Mouse (Mus musculus) WW6 (cell line): ENCODE results near the gene Trim8.

ENCODE experiments used
- DNase-seq: peaks from one replicate; pipeline ENCODE4 v3.0.0-alpha.2; 2013; ENCODE audit warnings: low read depth, low spot score

The Trim8 gene

GRCm38 (mm10) chr19:46501401-46502068 lies at the start of gene Trim8:
Gene Trim8, plus strand, starts transcription at chr19:46501702.
- DNase-seq = no peak

- no peak for DNase-seq
Observed at GRCm38 (mm10) chr19:46452052-46452827, 49.3 kb upstream of the Trim8 start.

- no peak for DNase-seq
Observed at GRCm38 (mm10) chr19:46452916-46453315, 48.6 kb upstream of the Trim8 start.

GRCm38 (mm10) chr19:46454126-46454880 lies 47.2 kb upstream of the Trim8 start:
- DNase-seq = no peak

- no peak for DNase-seq
Observed at GRCm38 (mm10) chr19:46455032-46455431, 46.5 kb upstream of the Trim8 start.

GRCm38 (mm10) chr19:46455556-46455955 lies 45.9 kb upstream of the Trim8 start:
- no peak for DNase-seq

- DNase-seq = no peak
Observed at GRCm38 (mm10) chr19:46456018-46456735, 45.3 kb upstream of the Trim8 start.

GRCm38 (mm10) chr19:46457798-46458197 lies 43.7 kb upstream of the Trim8 start:
- DNase-seq = no peak

GRCm38 (mm10) chr19:46459256-46459655 lies 42.2 kb upstream of the Trim8 start:
- no peak for DNase-seq

- no peak for DNase-seq
Observed at GRCm38 (mm10) chr19:46459889-46460288, 41.6 kb upstream of the Trim8 start.

- no peak for DNase-seq
Observed at GRCm38 (mm10) chr19:46462574-46462973, 38.9 kb upstream of the Trim8 start.

- no peak for DNase-seq
Observed at GRCm38 (mm10) chr19:46463446-46463845, 38.1 kb upstream of the Trim8 start.

- DNase-seq = no peak
Observed at GRCm38 (mm10) chr19:46466160-46466559, 35.3 kb upstream of the Trim8 start.

- DNase-seq = no peak
Observed at GRCm38 (mm10) chr19:46467051-46467503, 34.4 kb upstream of the Trim8 start.

- DNase-seq = no peak
Observed at GRCm38 (mm10) chr19:46470364-46471240, 30.9 kb upstream of the Trim8 start.

- no peak for DNase-seq
Observed at GRCm38 (mm10) chr19:46471324-46472093, 30.0 kb upstream of the Trim8 start.

- no peak for DNase-seq
Observed at GRCm38 (mm10) chr19:46477432-46477845, 24.1 kb upstream of the Trim8 start.

GRCm38 (mm10) chr19:46478242-46478641 lies 23.3 kb upstream of the Trim8 start:
- no peak for DNase-seq

GRCm38 (mm10) chr19:46478826-46479225 lies 22.7 kb upstream of the Trim8 start:
- DNase-seq = no peak
